Mouse (Mus musculus) adrenal gland, adult 18-20 months (tissue): Measurements from ENCODE around the gene Ugdh. TPM values are rescaled to one million over a fixed set of nuclear protein-coding genes. Genes with fewer than 3 reads are reported as not detected.

Experiments used
- DNase-seq, 2 experiments: peaks; one replicate each; pipeline ENCODE4 v3.0.0; 2021 to 2022; ENCODE audit warnings: low spot score in 2 of 2
- total RNA-seq, 2 experiments: library from RNA; stranded (reverse); gene quantifications; 1 replicate in 1 of 2; 2 replicates in 1 of 2; pipeline ENCODE4 v1.2.3; 2021

Ugdh gene
- total RNA-seq, 2 experiments from 2014 or later = 64.0 to 114 TPM

GRCm38 (mm10) chr5:65434471-65435362, 1.0 kb downstream of the Ugdh start:
- no peak for DNase-seq

DNA sequence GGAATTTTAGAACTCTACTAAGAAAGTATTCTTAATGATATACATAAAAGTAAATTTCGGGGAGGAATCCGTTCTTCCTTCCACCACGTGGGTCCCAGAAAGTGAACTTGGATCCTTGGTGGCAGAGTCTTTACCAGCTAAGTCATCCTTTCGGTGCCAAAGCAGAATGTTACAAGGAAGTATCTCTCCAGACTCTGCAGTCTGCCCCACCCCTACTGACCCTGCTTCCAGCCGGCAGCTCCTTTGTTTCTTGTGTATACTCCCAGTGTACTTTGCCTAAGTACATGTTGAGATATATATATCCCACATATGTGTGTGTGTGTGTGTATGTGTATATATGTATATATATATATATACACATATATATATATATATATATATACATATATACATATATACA, 6.3 kb downstream of the Ugdh start:
- DNase-seq = no peak

DNA sequence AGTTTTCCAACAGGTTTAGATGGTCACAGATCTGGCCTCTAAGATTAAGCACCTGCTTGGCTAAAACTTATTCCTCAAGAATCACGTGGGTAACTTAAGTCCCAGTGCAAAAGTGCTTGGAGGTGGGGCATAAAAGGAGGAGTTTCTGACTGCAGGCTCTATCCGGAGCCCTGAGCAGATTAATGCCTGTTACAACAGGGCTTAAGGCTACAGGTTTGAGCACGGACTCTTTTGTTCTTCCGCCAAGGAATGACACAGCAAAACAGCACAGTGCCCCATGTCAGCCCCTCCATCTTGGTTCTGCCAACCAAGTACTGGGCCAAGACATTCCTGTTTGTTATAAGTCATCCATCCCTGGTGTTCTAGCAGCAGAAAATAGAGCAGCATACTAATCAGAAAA, 7.4 kb downstream of the Ugdh start:
- DNase-seq = no peak

- DNase-seq = no peak
Observed at GRCm38 (mm10) chr5:65425251-65425650, 10.5 kb downstream of the Ugdh start.

GRCm38 (mm10) chr5:65424215-65424614, 11.5 kb downstream of the Ugdh start:
- DNase-seq = no peak

- DNase-seq = no peak
Observed at GRCm38 (mm10) chr5:65422803-65423202, 12.9 kb downstream of the Ugdh start.

DNA sequence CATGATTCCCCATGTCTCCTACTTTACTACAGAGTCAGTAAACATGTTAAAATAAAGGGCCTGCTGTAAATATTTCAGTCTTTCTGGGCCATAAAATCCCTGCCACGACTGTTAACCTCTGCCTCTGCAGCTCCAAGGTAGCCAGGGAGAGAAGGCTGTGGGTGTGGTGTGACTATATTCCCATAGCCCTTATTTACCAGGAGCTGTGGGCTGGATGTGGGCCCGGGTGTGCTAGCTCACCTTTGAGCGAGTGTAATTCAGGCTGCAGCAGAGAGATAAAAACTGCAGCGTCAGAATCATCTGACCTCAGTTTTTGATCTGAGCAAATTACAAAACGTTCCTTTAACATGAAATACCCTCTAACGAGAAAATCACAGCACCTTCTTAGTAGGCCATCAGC, 14.9 kb downstream of the Ugdh start:
- no peak for DNase-seq

- no peak for DNase-seq
Observed at GRCm38 (mm10) chr5:65419136-65419535, 16.6 kb downstream of the Ugdh start.

DNA sequence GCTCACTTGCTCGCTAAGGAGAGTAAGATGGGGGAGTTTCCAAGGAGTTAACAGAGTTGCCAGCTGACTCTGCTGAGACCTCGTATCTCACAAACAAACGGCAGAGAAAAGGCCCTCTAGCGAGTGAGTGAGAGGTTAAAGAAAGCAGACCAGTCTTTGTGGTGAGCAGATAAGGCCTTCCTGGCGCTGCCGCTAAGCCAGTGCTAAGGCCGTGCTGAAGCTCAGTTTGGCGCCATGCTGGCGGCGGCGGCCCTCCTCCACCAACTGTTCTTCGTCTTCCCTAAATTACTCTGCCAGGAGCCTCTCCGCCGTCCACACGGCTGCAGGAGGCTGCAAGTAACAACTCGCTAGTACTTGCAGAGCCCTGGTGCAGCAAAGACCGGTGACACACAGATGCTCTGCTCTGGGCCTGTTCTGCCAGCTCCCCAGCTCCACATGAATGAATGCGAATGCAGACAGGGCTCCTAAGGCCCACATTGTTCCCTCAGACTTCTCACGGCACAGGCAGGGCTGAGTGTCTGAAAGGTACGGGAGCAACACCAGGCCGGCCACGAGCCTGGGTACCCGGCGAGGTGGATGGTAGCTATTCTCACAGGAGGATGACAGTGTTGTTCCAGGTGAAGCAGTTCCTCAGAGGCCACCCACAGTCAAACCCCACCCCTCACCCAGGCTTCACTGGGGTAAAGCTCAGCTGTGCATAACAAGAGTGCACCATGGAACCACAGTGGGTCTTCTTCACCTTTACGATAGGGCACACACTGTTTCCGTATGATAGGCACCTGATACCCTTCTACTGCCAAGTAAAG, 19.9 kb downstream of the Ugdh start:
- no peak for DNase-seq

GRCm38 (mm10) chr5:65407989-65408388, 27.8 kb downstream of the Ugdh start:
- no peak for DNase-seq

DNA sequence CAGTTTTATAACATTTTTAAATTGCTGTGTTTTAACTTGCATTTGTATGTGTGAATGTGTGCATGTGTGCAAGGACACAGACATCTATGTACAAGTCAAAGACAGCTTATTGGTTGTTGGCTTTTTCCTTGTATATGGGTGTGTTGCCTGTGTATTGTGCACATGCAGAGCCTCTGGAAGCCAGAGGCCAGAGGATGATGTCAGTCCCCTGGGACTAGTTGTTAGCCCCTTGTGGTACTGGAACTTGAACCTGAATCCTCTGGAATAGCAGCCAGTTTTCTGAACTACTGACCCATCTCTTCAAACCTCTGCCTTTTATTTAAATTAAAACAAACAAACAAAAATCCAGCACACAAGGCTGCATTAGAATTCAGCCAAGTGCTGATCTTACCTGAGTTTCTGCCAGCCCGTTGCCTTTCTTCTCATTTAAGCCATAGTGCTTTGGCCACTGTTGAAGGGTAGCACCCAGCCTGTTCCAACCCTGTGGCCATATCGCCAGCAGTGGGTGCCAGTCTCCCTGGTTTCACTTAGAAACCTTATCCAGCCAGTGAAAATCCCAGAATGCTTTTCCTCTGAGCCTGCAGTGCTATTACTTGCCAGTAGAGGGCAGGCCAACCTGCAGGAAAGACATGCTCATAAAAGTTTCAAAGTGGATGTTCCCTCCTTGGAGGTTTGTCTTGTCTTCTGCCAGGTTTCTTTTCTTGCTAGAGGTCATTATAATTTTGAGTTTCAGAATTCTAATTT, 34.3 kb downstream of the Ugdh start:
- DNase-seq = peak; percentile 75 to 88

DNA sequence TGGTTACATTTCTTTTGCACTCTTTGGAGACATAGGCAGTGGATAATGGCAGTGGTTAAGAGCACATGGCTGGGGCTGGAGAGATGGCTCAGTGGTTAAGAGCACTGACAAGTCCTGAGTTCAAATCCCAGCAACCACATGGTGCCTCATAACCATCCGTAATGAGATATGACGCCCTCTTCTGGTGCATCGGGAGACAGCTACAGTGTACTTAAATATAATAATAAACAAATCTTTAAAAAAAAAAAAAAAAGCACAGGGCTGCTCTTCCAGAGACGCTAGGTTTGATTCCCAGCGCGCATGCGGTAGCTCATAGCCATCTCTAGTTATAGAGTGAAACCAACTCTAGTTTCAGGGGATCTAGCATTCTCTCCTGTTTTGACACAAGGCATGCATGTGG, 41.3 kb downstream of the Ugdh start:
- no peak for DNase-seq

DNA sequence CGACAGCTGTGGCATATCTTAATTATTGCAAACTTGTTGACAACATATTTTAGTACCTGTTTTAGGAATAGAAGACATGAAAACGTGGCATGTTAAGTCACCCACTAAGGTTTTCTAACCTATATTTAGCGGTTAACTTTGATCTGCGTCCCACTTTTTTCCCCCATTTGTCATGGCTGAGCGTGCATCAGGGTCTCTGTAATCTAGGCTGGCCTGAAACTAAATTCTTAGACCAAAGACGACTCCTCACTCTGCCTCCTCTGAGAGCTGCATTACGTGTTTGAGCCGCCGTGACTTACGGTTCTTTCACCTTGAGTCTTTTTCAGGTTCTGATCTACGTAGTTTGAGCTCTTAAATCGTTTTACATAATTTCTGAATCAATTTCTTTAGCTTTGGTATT, 44.0 kb downstream of the Ugdh start:
- no peak for DNase-seq

DNA sequence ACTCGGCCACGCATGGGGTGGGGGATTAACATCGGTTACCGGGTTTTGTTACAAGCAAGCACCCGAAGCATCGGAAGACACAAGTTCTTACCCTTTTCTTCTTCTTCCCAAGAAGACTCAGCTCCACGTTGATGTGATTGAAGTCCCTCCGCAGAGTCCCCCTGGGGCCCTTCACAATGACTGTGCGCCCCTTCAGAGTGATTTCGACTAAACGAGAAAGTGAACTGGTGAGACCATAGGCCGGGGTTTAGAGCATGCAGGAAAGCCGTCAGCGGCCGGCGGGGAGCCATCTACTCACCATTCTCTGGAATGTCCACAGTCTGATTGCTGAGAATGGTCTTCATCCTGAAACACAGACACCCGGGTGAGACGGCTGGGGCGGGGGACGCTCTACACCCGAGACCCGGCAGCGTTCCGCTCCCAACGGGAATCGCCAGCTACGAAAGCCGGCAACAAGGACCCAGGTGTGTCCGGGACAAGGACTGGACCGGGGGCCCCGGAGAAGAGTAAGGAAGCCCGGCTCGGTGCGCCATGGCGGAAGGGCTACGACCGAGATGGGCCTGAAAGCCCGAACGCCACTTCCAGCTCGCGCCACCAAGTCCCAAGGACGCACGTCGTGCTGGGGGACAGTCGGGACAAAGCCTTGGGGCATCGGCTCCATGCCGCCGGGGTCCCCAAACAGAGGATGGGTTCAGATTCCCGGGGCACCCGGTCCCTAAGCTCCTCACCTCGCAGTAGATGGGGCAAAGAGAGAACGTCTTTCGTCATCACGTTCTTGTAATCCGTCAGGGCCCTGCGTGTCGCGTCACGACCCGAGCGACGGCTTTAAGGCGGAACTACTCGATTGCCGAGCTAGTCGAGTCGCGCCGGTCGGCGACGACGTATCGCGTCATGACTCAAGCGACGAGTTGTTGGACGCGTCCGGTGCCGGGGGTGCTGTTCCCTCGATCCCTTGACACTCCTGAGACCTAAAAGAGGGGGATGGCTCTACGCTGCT, 44.8 kb downstream of the Ugdh start, which contains the start of the genes Rpl9 and Lias:
Gene Rpl9, minus strand, starts transcription at position 797 of the 997 bp plus-strand sequence.
Gene Lias, plus strand, starts transcription at position 850 of the 997 bp plus-strand sequence.
- DNase-seq = peak; percentile 99 to 100

- DNase-seq = no peak
Observed at GRCm38 (mm10) chr5:65387008-65387867, 48.5 kb downstream of the Ugdh start.

DNA sequence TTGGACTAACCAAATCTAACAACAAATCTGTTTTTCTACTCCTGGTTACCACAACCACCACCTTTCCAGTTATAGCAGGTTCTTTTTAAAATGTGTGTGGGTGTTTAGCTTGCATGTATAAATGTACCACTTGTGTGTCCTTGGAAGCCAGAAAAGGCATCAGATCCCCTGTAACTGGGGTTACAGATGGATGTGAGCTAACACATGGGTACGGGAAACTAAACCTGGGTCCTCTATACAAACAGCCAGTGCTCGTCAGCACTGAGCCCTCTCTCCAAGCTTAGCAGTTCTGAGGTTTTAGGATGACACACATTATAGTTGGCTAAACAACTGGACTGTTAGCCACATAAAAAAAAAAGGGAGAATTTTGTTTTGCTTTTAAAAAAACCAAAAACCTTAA, 50.0 kb downstream of the Ugdh start:
- no peak for DNase-seq

DNA sequence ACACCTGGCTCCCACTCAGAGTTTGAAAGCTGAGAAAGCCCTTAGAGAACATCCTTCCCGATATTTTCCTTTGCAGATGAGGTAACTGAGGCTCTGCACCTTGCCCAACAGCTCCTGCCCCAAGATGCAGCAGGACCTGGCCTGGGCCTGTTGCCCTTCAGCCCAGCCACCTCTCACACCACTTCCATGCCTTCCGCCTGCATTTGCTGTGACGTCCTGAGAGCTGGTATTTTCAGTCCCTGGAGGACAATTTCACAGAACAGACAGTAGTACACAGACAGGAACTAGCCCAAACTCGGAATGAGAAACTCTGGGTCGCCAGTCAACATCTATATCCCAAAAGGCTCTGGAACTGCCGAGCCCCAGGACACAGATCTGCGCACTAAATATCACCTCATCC, 61.0 kb downstream of the Ugdh start:
- no peak for DNase-seq

DNA sequence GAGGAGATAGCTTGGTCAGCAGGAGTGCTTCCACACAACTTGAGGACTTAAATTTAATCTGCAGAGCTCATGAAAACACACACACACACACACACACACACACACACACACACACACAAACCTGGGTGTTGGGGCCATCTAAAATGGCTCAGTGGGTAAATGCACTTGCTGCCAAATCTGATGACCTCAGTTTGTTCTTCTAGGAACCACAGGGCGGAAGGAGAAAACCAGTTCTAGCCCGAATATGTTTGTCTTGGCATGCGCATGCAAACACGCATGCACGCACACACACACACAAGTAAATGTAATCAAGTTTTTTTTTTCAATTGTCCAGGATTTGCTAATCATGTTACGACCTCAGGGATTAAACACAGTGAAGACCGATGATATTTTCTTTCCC, 64.2 kb downstream of the Ugdh start:
- DNase-seq = no peak

DNA sequence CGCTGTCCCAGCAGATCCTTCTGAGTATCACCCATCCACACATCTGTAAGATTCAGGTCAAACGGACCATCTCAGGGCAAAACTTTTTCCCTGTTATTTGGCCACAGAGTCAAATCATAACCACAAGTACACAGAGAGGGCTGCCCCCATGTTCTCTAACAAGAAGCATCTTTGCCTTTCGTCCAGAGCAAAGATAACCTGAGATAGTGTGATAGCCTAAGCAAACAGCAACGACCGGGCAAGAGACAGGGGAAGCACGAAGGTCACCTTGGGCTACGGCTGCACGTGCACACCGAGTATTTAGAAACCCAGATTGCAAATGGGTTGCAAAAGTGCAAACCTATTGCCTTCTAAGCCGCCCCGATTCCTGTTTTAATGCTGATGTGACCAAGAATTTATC, 67.9 kb downstream of the Ugdh start:
- no peak for DNase-seq
